ENCODE assay signal across 10 mouse cellular contexts in the genomic region with DNA sequence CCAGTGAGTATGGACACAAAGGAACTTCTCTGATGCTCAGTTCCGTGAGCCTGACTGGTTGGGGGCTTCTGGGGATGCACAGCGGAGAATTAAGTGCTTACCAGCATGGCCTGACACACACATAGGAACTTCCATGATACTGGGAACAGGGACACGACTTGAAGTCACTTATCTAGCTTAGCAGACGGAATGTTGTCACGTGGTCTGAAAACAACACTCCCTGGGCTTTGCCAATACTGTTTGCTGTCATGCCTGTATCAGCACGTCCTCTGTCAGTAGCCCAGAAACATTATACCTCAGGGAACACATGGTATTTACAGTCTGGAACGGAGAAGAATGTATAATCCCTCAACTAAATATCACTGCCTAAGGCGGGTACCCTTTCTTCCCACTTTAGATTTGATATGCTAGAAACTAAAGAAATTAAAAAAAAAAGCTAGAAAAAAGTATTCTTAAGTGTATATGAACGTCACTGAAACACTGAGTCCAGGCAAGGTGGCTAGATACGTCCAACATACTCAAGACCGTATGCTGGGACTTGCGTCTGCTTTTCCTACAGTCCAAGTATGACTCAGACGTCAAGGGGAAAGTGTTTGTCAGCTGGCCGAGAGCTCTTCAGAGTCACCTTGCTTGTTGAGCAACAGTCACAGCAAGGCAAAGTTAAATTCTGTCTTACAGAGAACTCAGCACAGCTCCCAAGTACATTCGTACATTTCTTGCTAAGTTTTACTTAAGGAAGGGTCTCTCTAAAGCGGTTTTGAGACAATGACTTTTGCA. TPM values are rescaled to one million over a fixed set of nuclear protein-coding genes. Genes with fewer than 3 reads are reported as not detected.
DNase-seq lines count a peak whose midpoint lies in the region; ATAC-seq lines count a peak whose summit lies in the region.
"Had no signal": no experiment of that assay in that cellular context is flagged by ENCODE, and none has a peak within 500 bp of the region (broad histone marks: within the 10 kb centered on the region; RNA-seq: fewer than 3 reads in every experiment).

No protein-coding gene starts in this region.

- peak; percentile 31 for DNase-seq in forebrain, embryonic 11.5 days (ENCODE audit: low spot score)
- DNase-seq in forebrain, embryonic 10.5 days (ENCODE audit: extremely low spot score, low spot score): no peak
- DNase-seq in embryonic facial prominence, embryonic 14.5 days (ENCODE audit: low spot score): peak; percentile 85
- peak; percentile 67 to 70 for DNase-seq in heart, postnatal 10 days
- peak; percentile 52 for DNase-seq in lung, postnatal 14 days
- DNase-seq in thymus, postnatal 10 days (ENCODE audit: low spot score in 2 of 2): no peak
- no peak for DNase-seq in ovary, postnatal 10 days (ENCODE audit: low spot score)
- DNase-seq in urinary bladder, adult 2 months (ENCODE audit: low spot score): no peak

- intact Hi-C loops in heart, postnatal 10 days (cut with DNase I): no loop called here

- H3K9me3 ChIP-seq in forebrain, embryonic 11.5 days (ENCODE audit: control insufficient read depth, low read length): no peaks in the 10 kb centered on the region
- H3K9me3 ChIP-seq in forebrain, embryonic 10.5 days: no peaks in the 10 kb centered on the region
- H3K9me3 ChIP-seq in embryonic facial prominence, embryonic 14.5 days (ENCODE audit: control insufficient read depth, low read length): 0 out of 2 replicates have a peak, but pooled peaks cover 4% of the 10 kb centered on the region
- H3K9me3 ChIP-seq: hindbrain, embryonic 15.5 days had no signal

- no peaks in the 10 kb centered on the region; the same call in 1 of the 2 replicates for H3K36me3 ChIP-seq in forebrain, embryonic 11.5 days (ENCODE audit: control insufficient read depth, insufficient read depth, low read length)
- H3K36me3 ChIP-seq in forebrain, embryonic 10.5 days (replicated peaks): peaks cover 98% of the 10 kb centered on the region
- H3K36me3 ChIP-seq in embryonic facial prominence, embryonic 14.5 days (ENCODE audit: control insufficient read depth, insufficient read depth, low read length): peaks cover 10% of the 10 kb centered on the region
- H3K36me3 ChIP-seq: hindbrain, embryonic 15.5 days had no signal

- no peaks in the 10 kb centered on the region for H3K27me3 ChIP-seq in forebrain, embryonic 11.5 days (ENCODE audit: control insufficient read depth, insufficient read depth, low read length)
- no peaks in the 10 kb centered on the region for H3K27me3 ChIP-seq in forebrain, embryonic 10.5 days (ENCODE audit: poor library complexity, severe bottlenecking)
- H3K27me3 ChIP-seq in embryonic facial prominence, embryonic 14.5 days (replicated peaks; ENCODE audit: control insufficient read depth, insufficient read depth, low read length): no peaks in the 10 kb centered on the region
- H3K27me3 ChIP-seq: hindbrain, embryonic 15.5 days had no signal

- no peaks in the 10 kb centered on the region for H3K4me1 ChIP-seq in forebrain, embryonic 11.5 days (replicated peaks; ENCODE audit: control insufficient read depth, insufficient read depth, low read length)
- peaks cover 16% of the 10 kb centered on the region for H3K4me1 ChIP-seq in forebrain, embryonic 10.5 days
- peaks cover 8% of the 10 kb centered on the region for H3K4me1 ChIP-seq in embryonic facial prominence, embryonic 14.5 days (ENCODE audit: control insufficient read depth, insufficient read depth, low read length)

- no peak overlapping the region for H3K4me3 ChIP-seq in forebrain, embryonic 11.5 days (ENCODE audit: low read depth, low read length)
- no peak overlapping the region for H3K4me3 ChIP-seq in forebrain, embryonic 10.5 days
- no peak overlapping the region for H3K4me3 ChIP-seq in embryonic facial prominence, embryonic 14.5 days (ENCODE audit: low read depth, low read length)
- H3K4me3 ChIP-seq: hindbrain, embryonic 15.5 days had no signal

- H3K27ac ChIP-seq in forebrain, embryonic 11.5 days (ENCODE audit: low read depth, low read length): no peak overlapping the region
- H3K27ac ChIP-seq in forebrain, embryonic 10.5 days: no peak overlapping the region
- H3K27ac ChIP-seq in embryonic facial prominence, embryonic 14.5 days (replicated peaks; ENCODE audit: low read depth, low read length): no peak overlapping the region
- H3K27ac ChIP-seq: hindbrain, embryonic 15.5 days had no signal

- no peak for ATAC-seq in forebrain, embryonic 11.5 days (replicated peaks; ENCODE audit: low FRiP score)
- peak; percentile 90 for ATAC-seq in embryonic facial prominence, embryonic 14.5 days (ENCODE audit: low read depth)
- ATAC-seq: CD4-positive, CD25-positive, alpha-beta regulatory T cell, adult 4 months had no signal

- 94% methylated on average over 16 of the region's 16 CpGs for WGBS in forebrain, embryonic 11.5 days
- 91% methylated on average over 16 of the region's 16 CpGs for WGBS in forebrain, embryonic 10.5 days
- 76% methylated on average over 16 of the region's 16 CpGs for WGBS in embryonic facial prominence, embryonic 14.5 days

- no peak overlapping the region for H3K9ac ChIP-seq in forebrain, embryonic 11.5 days (ENCODE audit: low read length)
- no peak overlapping the region for H3K9ac ChIP-seq in embryonic facial prominence, embryonic 14.5 days (ENCODE audit: low read depth, low read length)
- H3K9ac ChIP-seq: hindbrain, embryonic 15.5 days had no signal

- H3K4me2 ChIP-seq in forebrain, embryonic 11.5 days (ENCODE audit: low read depth, low read length, severe bottlenecking): no peak overlapping the region
- H3K4me2 ChIP-seq in embryonic facial prominence, embryonic 14.5 days (ENCODE audit: low read depth, low read length): no peak overlapping the region
- H3K4me2 ChIP-seq: hindbrain, embryonic 15.5 days had no signal

RNA-seq across cellular contexts. Expression of a gene that starts 7.3 kb away (rescaled TPM):
- 121 and 122 TPM in 2 replicates for polyA plus RNA-seq in forebrain, embryonic 11.5 days (2014; fragmentation: Nextera tagmentation; extraction: Ambion mirVana)
- 106 and 110 TPM in 2 replicates for polyA plus RNA-seq in forebrain, embryonic 10.5 days (2016; fragmentation: Nextera tagmentation; extraction: Ambion mirVana)
- polyA plus RNA-seq in embryonic facial prominence, embryonic 14.5 days (2014; fragmentation: Nextera tagmentation; extraction: Ambion mirVana): 63.4 and 75.4 TPM in 2 replicates
- 10 to 100 TPM; 49.6 to 50.1 TPM for total RNA-seq in heart, postnatal 10 days (2021)
- polyA plus RNA-seq in urinary bladder, adult 2 months (2012; rRNA removed): 6.6 and 9.5 TPM in 2 replicates

Comparison
In these comparisons a context has a peak if more than half of its experiments do, and no peak if none do; other contexts are left out.
1. DNase-seq: peak in forebrain, embryonic 11.5 days (single experiment), embryonic facial prominence, embryonic 14.5 days (single experiment), heart, postnatal 10 days (2 of 2) and lung, postnatal 14 days (single experiment); none in forebrain, embryonic 10.5 days (single experiment), thymus, postnatal 10 days (0 of 2), ovary, postnatal 10 days (single experiment) and urinary bladder, adult 2 months (single experiment).